Mouse (Mus musculus): Measurements from ENCODE around the gene Mipol1.

GRCm38 (mm10) chr12:57511560-57511959 is 281.3 kb downstream of the Mipol1 start:
- TF ChIP-seq CTCF (IDR thresholded peaks at IDR 0.05; ENCODE audit: borderline replicate concordance, insufficient read depth, low read depth, low read length) (no peak), POLR2A (IDR thresholded peaks at IDR 0.05; ENCODE audit: borderline replicate concordance, insufficient read depth, low read length) (no peak)
